Mouse (Mus musculus): ENCODE measurements around the gene Cyp11a1.

Gene Cyp11a1

GRCm38 (mm10) chr9:57972141-57972591 is 34.0 kb upstream of the Cyp11a1 start:
- DNase-seq (ENCODE audit: low read depth, low spot score), result no peak

- DNase-seq (ENCODE audit: low read depth, low spot score), result no peak
These were observed 33.3 kb upstream of the Cyp11a1 start for GRCm38 (mm10) chr9:57972776-57973439.

GRCm38 (mm10) chr9:57973440-57974066 is 32.7 kb upstream of the Cyp11a1 start:
- DNase-seq (ENCODE audit: low read depth, low spot score), result no peak

- DNase-seq (ENCODE audit: low read depth, low spot score), result no peak
These were observed 32.0 kb upstream of the Cyp11a1 start for GRCm38 (mm10) chr9:57974221-57974620.

- DNase-seq (ENCODE audit: low read depth, low spot score), result peak; percentile 72
These were observed 30.9 kb upstream of the Cyp11a1 start for GRCm38 (mm10) chr9:57975200-57975821.

- DNase-seq (ENCODE audit: low read depth, low spot score), result no peak
These were observed 28.2 kb upstream of the Cyp11a1 start for GRCm38 (mm10) chr9:57978025-57978424.

- DNase-seq (ENCODE audit: low read depth, low spot score), result no peak
These were observed 27.4 kb upstream of the Cyp11a1 start for GRCm38 (mm10) chr9:57978858-57979257.

GRCm38 (mm10) chr9:57980570-57980969 is 25.6 kb upstream of the Cyp11a1 start:
- DNase-seq (ENCODE audit: low read depth, low spot score), result no peak

- peak; percentile 91 for DNase-seq (ENCODE audit: low read depth, low spot score)
These were observed 20.9 kb upstream of the Cyp11a1 start for GRCm38 (mm10) chr9:57985304-57985703.

GRCm38 (mm10) chr9:57986293-57986692 is 19.9 kb upstream of the Cyp11a1 start:
- DNase-seq (ENCODE audit: low read depth, low spot score), result no peak

- no peak for DNase-seq (ENCODE audit: low read depth, low spot score)
These were observed 18.1 kb upstream of the Cyp11a1 start for GRCm38 (mm10) chr9:57988098-57988497.

GRCm38 (mm10) chr9:57989309-57989708 is 16.9 kb upstream of the Cyp11a1 start:
- no peak for DNase-seq (ENCODE audit: low read depth, low spot score)

GRCm38 (mm10) chr9:57990438-57991110 is 15.6 kb upstream of the Cyp11a1 start:
- DNase-seq (ENCODE audit: low read depth, low spot score), result peak; percentile 75

GRCm38 (mm10) chr9:57992060-57992459 is 14.2 kb upstream of the Cyp11a1 start:
- no peak for DNase-seq (ENCODE audit: low read depth, low spot score)

- DNase-seq (ENCODE audit: low read depth, low spot score), result no peak
These were observed 13.2 kb upstream of the Cyp11a1 start for GRCm38 (mm10) chr9:57992781-57993591.

- peak; percentile 67 for DNase-seq (ENCODE audit: low read depth, low spot score)
These were observed 10.9 kb upstream of the Cyp11a1 start for GRCm38 (mm10) chr9:57995282-57995681.

GRCm38 (mm10) chr9:57997511-57998031 is 8.6 kb upstream of the Cyp11a1 start:
- no peak for DNase-seq (ENCODE audit: low read depth, low spot score)

- peak; percentile 90 for DNase-seq (ENCODE audit: low read depth, low spot score)
These were observed 8.1 kb upstream of the Cyp11a1 start for GRCm38 (mm10) chr9:57998032-57998659.

- no peak for DNase-seq (ENCODE audit: low read depth, low spot score)
These were observed 7.5 kb upstream of the Cyp11a1 start for GRCm38 (mm10) chr9:57998685-57999084.

GRCm38 (mm10) chr9:57999676-58000075 is 6.5 kb upstream of the Cyp11a1 start:
- no peak for DNase-seq (ENCODE audit: low read depth, low spot score)

GRCm38 (mm10) chr9:58003272-58003671 is 2.9 kb upstream of the Cyp11a1 start:
- no peak for DNase-seq (ENCODE audit: low read depth, low spot score)

Measured in brain, adult 2 months (tissue).